Mouse (Mus musculus) layer of hippocampus, adult 8-10 months (tissue): Measurements from ENCODE around the gene Gpr6. TPM values are rescaled to one million over a fixed set of nuclear protein-coding genes. Genes with fewer than 3 reads are reported as not detected.

Source experiments
- DNase-seq, 2 experiments: peaks; one replicate each; pipeline ENCODE4 v3.0.0; 2022; ENCODE audit warnings: low spot score in 2 of 2
- total RNA-seq, 4 experiments: library from RNA; stranded (reverse); gene quantifications; 2 replicates each; pipeline ENCODE4 v1.2.4; 2022

The Gpr6 gene
- 1 to 10 TPM; 1.3 to 1.9 (median 1.5) TPM for total RNA-seq

DNA sequence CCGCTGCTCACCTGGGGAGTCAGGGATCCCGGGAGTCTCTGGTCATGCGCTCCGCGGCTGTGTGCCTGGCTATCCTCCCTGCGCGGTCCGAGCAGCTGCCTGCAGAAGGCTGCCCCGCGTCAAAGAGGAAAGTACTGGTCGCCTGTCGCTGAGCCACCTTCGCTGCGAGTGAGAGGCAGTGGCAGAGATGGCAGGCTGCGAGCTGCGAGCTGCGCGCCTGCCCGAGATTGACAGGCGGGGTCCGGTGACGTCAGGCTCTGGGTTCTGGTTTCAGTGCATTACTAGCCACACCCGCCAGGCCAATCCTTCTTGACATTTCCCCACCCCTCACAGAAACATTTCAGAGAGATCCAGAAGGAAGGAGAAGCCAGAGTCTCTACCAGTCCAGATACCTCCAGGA is at the start of gene Gpr6:
Gene Gpr6, minus strand, starts transcription at position 170 of the 400 bp plus-strand sequence.
- peak; percentile 11 to 49 for DNase-seq

DNA sequence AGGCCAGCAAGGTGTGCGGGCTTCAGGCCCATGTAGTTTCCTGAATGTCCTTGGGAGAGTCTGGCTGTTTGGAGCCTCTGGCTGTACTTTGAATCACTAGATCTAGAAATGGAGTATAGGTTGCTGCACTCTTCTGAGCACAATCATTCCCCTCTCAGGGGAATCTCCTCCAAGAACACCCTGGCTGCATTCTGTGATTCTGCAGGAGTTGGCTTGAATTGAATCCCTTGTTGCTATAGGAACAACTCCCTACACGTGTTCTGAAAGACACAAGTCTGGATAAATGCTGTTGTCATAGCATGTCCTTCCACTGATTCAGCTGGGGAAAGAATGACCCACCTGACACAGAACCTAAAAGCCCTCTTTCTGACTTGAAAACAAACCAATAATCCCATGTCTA is 28.0 kb upstream of the Gpr6 start:
- DNase-seq: no peak

DNA sequence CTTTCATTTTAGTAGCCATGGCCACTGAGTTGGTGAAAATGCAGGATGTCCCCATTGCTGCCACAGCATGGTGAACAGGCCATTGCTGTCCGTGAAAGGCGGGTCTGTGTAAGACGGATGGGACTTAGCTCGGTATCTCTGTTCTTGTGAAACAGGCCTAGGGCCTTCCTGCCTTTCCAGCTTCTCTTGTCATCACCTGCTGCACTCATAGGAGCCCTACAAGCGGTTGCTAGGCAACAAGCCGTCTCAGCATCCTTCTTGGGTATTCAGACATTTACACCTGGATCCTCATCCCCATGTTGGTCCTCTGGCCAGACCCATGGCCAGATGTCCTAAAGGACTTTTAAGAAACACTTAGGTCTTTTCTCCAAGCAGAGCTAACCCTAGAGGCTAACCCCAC is 26.1 kb upstream of the Gpr6 start:
- DNase-seq: no peak

DNA sequence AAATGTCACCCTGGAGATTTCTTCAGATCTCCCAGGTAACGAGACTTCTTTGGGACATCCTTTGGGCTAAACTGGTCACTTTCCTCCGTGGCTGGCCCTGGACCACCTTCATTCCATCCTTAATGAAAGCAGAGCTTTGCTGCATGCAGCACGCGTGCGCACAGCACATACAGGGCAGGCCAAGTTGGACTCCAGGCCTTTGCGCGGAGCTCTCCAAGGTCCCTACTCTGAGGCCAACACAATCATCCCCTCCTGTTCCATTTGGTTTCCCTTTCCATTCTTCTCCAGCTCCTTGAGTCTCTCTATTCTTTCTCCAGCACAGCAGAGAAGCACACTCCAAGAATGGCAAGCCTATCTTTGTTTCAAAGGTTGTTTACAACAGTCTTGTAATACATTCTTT is 16.8 kb upstream of the Gpr6 start:
- no peak for DNase-seq

DNA sequence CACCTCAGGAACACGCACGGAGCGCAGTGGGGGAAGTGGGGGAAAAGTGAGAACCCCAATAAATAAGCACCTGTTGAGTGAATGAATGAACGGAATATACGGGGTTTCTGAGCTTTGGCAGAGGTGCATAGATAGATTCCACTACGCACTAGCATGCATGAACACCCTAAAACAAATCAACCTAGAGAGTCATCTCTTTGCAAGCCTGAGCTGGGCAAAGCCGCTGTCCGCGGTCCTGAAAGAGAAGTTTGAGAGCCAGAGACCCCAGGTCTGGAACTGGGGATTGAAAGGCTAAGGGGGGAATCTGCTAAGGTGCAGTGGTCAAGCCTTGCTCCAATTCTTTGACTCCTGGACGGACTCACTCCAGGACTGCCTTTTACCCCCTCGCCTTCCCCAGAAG is 389 bp downstream of the Gpr6 start:
- no peak for DNase-seq

DNA sequence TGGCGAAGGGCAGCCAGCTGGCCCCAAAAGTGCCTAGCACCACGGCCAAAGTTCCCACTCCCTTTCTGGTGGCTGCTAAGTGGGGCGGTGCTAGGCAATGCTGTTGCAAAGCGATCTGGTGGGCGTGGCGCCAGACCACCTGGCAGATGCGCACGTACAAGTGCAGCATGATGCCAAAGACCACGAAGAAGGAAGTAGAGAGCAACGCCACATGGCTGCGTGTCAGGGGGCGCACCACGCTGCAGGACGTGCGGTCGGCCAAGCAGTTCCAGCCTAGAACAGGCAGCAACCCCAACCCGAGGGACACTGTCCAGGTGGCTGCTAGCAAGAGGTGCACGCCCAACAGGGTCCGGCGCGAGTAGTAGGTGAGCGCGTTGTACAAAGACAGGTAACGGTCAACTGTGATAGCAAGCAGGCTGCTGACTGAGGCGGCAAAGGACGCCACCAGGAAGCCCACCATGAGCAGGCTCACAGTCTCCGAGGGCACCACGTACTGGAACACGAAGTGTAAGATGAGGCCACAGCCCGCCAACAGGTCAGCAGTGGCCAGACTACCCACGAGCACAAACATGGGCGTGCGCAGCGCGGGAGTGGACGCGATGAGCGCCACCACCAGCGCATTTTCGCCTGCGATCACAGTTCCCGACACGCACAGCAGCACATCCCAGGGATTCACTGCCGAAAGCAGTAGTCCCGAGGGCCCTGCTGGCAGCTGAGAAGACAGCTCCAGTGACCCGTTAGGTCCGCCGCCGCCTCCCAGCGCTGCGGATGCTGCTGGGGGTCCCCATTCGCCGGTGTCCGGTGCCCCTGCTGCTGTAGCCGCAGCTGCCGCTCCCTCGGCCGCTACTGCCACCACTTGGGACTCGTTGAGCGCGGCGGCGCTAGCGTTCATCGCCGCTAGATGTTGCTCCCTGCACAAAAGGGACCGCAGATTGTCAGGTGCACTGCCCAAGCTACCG is 1.1 kb downstream of the Gpr6 start:
- peak; percentile 19 to 44 for DNase-seq

DNA sequence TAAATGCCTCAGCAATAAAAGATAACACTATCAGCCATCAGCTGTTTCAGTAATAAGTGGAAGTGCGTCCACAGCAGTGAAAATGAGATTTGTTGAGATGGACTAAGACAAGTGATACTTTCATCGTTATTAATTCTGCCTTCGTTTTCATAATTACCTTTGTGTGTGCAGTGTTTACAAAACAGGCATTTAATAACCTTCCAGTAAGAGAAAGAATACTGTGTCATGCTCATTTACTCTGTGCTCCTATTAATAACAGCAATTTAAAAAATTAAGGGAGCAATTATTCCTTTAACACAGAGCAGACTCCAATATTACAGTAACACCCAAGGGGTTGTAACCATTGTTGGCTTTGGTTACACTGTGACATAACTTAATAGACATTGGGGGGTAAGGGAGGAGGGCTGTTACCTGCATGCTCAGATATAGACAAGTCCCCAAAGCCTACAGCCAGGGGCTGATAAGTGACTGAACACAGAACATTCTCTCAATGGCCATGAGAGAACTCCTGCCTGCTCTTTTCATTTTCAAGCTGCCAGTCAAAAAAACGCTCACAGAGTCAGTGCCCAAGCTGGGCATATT is 11.7 kb downstream of the Gpr6 start:
- DNase-seq: no peak

DNA sequence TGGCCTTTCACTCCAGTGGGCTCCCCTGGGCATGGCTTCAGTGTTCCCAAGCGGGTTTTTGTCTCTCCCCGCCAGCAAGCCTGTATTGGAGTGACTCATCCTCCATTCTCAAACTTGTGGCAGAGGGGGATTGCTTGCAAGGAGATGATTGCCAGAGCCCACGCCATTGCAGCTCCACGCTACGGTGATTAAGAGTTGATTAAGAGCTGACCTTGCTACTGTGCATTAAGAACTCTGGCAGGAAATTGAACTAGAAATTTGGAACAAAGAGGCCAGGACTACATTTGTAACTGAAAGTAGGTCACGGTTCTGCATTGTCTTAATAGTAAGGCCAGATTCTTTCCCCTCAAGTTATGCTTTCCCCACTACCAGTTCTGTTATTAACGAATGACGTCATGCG is 16.5 kb downstream of the Gpr6 start:
- DNase-seq: no peak

DNA sequence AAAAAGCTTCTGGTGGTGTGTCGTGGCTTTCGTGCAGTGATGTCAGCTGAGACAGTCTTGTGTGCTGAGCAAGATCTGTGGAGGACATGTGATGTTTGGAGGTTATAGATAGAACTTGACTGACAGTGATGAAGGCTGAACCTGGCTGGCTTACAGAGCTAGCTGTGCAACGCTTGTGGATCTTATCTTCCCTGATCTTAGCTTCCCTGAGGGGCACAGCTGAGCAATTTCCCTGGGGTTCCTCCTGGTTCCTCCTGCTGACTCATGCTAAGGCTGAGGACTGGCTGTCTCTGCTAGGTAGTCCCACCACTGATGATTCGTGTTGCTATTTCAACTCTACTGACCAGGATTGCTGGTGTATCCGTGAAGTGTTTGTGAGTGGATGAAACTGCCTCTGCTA is 18.1 kb downstream of the Gpr6 start:
- DNase-seq: no peak

DNA sequence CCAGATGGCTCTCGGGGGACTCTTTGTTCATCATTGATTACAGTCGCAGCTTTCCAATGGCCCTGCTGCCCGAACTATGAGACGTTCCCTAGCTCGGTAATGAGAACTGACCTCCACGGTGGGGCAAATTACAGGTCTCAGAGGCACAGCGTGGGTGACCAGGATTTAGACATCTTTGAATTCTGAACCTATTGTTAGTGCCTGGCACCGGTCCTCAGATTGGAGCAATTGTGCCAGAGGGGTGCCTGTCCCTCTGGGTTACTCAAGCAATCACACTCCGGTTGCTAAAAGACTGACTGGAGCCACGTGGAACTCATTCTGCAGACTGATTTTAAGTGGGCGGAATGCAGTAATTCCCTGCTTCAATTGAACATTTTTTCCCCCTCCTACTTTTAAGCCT is 29.8 kb downstream of the Gpr6 start:
- no peak for DNase-seq

DNA sequence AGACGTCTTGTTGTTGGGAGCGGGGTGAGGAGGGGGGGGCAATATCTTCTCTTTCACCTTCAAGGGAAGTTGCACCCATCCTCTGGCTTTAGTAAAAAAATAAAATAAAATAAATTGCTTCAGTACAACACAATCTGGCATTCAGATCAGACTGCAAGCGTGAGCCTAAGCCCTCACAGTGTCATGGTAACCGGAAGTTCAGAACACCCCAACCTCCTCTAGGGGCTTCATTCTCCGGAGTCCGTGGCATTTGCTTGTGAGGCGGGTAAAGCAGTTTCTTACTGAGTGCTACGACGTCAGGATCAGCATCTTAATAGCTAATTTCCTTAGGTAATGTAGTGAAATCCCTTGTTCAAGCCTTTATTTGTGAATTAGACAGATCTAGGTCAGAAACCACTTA is 30.6 kb downstream of the Gpr6 start:
- no peak for DNase-seq

DNA sequence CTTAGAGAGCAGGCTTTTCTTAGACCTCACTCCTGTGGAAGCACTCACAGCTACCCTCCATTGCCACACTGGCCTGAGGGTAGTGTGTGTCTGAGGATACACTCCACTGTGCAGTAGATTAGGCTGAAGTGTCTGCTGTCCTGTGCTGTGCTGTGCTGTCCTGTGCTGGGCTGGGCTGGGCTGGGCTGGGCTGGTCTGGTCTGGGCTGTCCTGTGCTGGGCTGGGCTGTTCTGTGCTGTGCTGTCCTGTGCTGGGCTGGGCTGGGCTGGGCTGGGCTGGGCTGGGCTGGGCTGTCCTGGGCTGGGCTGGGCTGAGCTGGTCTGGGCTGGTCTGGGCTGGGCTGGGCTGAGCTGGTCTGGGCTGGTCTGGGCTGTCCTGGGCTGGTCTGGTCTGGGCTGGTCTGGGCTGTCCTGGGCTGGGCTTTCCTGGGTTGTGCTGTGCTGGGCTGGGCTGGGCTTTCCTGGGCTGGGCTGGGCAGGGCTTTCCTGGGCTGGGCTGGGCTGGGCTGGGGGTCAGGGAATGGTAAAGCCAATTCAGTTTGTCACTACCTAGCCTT is 31.5 kb downstream of the Gpr6 start:
- no peak for DNase-seq

DNA sequence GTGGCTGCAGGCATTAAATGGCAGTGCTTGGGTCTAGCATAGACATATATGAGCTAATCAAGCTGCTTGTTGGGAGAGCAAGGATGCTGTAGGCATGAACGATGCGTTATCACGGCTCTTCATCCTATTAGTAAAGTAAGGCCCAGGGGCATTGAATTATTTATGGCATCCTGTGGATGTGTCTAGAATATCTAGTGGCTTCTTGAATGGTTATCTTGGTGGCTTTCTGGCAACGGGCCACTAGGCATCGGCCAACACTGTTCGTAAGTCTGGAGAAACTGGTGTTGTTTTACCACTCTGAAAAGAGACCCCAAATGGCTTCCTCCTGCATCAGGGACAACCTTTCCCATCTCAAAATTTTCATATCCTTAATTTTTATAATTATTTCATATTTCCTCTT is 33.6 kb downstream of the Gpr6 start:
- DNase-seq: no peak

DNA sequence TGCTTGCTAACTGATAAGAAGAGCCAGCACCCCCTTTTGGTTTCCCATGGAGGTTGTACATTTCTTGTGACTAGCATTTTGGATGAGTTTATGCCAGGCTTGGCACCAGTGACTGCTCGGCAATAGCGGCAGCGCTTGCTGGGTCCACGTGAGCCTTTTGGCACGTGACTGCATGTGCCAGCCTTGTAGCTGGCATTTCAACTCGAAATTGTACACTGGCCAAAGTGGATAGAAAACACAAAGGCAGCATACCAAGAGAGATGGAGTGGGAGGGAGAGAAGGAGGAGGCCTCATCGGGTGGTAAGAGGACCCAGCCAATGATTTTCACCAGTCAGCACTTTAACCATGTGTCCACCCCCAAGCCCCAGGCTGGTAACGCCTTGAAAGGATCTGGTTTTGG is 34.4 kb downstream of the Gpr6 start:
- peak; percentile 68 to 70 for DNase-seq

DNA sequence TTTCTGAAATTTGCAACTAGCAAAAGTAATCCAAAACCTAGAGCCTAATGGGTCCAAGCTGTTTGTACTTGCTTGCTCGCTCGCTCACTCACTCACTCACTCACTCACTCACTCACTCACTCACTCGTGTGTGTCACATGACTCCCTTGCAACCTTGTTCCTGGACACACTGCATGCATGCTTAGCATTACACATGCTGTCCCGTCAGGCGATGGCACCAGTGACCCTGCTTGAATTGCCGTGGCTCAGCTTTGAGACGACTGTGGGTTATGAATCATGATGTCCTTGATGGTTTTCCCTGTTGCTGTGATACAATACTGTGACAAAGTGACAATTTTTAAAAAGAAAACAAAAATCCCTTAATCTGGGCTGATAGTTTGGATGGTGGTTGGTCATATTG is 39.3 kb downstream of the Gpr6 start:
- DNase-seq: no peak

DNA sequence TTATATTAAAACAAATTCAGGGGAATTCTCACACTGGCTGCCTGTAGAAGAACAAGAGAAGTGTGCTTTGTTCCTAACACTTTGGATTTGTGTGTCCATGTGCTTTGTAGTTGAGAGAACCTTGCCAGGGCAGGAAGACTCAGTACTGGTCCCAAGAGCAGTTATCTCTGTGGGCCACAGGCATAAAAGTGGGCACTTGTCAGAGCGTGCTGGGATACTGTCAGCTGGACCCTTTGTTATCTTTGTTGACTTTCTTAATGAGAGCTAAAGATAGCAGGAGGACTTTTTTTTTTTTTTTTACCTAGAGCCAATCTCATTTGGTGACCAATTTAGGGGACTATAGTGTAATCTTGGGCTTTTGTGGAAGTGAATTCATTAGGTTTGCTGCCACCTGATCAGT is 47.2 kb downstream of the Gpr6 start:
- DNase-seq: no peak

DNA sequence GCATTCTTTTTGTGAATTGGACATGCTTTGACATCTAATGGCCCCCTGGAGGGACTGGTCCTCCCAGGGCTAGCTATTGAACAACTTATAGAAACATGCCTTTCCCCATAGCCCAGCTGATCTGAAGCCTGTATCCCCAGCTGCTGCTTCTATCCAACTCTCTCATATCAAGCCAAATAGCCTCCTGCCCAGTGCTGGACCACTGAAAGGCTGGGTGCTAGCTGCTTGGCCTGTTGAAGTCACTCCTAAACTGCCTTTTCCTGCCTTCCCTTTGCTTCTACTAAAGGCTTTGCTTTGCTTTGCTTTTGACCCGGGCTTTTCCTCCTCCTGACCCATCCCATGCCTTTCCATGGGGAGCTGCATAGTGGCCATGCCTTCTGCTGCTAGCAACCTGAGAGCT is 47.7 kb downstream of the Gpr6 start:
- DNase-seq: no peak

DNA sequence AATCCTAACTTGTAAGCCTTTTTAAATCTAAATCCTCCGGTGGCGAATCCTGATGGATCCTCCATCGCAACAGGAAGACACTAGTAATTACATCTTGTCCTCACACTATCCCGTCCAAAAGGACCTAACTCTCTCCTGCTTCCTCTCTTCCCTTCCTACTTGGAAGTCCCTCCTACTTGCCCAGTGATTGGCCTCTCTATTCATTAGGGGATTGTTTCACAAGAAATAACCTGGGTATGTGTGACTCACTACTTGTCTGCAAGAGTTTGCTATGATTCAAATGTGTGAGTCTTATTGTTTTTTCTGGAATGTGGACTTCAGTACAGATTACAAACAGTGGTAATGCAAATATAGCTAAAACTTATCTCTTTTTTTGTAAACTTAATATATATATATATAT is 49.9 kb downstream of the Gpr6 start:
- DNase-seq: no peak
